Mouse (Mus musculus) stomach, embryonic 14.5 days (tissue): ENCODE data around the gene Fez2. TPM values are rescaled to one million over a fixed set of nuclear protein-coding genes. Genes with fewer than 3 reads are reported as not detected.

ENCODE experiments used
- ATAC-seq: fragments of 200-750 bp; cut with Nextera tagmentation; 2 replicates; pipeline ENCODE4 v1.8.0; 2017; ENCODE audit warnings: low read depth, moderate TSS enrichment; ENCODE audit not compliant: insufficient number of reproducible peaks, insufficient read depth, low FRiP score
- H3K27ac ChIP-seq: fragments of 300-500 bp; sonication (generic); 2 replicates; pipeline ENCODE4 v1.5.1; 2014; ENCODE audit warnings: mild to moderate bottlenecking, low read length, moderate library complexity, mixed read lengths
- H3K27me3 ChIP-seq: fragments of 300-500 bp; sonication (generic); 2 replicates; pipeline ENCODE4 v1.6.1; 2014; ENCODE audit warnings: low read length, control low read depth, mixed read lengths; ENCODE audit not compliant: control insufficient read depth, insufficient read depth
- H3K36me3 ChIP-seq: fragments of 300-500 bp; sonication (generic); 2 replicates; pipeline ENCODE4 v1.6.1; 2014; ENCODE audit warnings: mild to moderate bottlenecking, control low read depth, low read length, moderate library complexity, mixed read lengths; ENCODE audit not compliant: control insufficient read depth, insufficient read depth
- H3K4me1 ChIP-seq: fragments of 300-500 bp; sonication (generic); 2 replicates; pipeline ENCODE4 v1.6.1; 2014; ENCODE audit warnings: low read length, control low read depth, mixed read lengths; ENCODE audit not compliant: control insufficient read depth, insufficient read depth
- H3K4me2 ChIP-seq: fragments of 300-500 bp; sonication (generic); replicated peaks from 2 replicates; pipeline ENCODE4 v1.6.1; 2014; ENCODE audit warnings: low read depth, low read length, control low read depth
- H3K4me3 ChIP-seq: fragments of 300-500 bp; sonication (generic); 2 replicates; pipeline ENCODE4 v1.5.1; 2014; ENCODE audit warnings: low read depth, low read length, control low read depth
- H3K9ac ChIP-seq: fragments of 300-500 bp; sonication (generic); replicated peaks from 2 replicates; pipeline ENCODE4 v1.6.1; 2014; ENCODE audit warnings: low read depth, mild to moderate bottlenecking, control low read depth, low read length, moderate library complexity, mixed read lengths
- H3K9me3 ChIP-seq: fragments of 300-500 bp; sonication (generic); 2 replicates; pipeline ENCODE4 v1.6.1; 2016; ENCODE audit warnings: low read depth, low read length, control low read depth; ENCODE audit not compliant: control insufficient read depth
- WGBS: fragments of 180-500 bp; shearing (Covaris S2); extraction: QIAGEN DNeasy Blood & Tissue Kit; methylation state at CpG from one replicate; pipeline ENCODE4 v1.1.7; 2014; 5-methylcytosine and 5-hydroxymethylcytosine counted together
- polyA plus RNA-seq: library from polyadenylated mRNA; unstranded; fragments of >200 nt; fragmentation: Nextera tagmentation; extraction: Ambion mirVana; gene quantifications from 2 replicates; pipeline ENCODE4 v1.2.1, GENCODE M21; 2014

The Fez2 gene
- 42.9 and 45.1 TPM in 2 replicates for polyA plus RNA-seq

DNA sequence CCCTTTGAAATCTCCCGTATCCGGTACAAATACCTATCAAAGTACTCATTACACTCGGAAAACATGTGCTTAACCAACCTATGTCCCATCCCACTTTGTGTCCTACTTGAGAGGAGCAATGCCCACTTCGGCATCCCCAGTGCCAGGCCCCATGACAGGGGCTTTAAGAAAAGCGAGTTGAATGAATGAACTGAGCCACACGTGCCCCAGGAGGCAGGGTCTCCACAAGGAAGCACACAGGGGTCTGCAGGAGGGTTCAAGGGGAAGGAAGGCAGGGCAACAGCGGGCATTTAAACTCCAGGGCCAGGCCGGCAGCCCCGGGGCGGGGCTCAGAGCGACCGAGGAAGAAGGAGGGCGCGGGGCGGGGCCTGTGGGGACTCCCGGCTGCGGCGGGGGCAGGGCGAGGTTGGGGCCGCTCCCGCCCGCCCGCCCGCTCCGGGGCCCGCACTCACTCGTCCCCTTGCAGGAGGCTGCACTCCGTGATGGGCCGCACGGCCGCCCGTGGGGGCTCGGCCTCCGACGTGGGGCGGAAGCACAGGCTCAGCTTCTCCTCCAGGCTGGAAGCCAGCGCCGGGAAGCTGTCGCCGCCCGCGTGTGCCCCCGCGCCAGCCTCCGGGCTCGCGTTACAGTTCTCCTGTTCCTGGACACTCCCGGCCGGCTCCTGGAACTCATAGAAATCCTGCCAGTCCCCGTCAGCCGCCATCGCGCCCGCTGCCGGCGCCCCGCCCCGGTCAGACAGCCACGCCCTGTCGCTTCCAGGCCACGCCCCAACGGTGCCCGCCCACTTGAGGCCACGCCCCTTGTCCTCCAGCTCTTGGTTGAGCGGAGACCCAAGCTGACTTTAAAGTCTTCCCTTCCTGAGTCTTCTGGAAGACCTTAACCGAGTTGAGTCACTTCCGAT, at the start of gene Fez2:
Gene Fez2 (minus strand): TSS at position 772 of the 901 bp plus-strand sequence.
- Histone ChIP-seq H3K27ac (peak within 1 kb of the TSS; percentile 95), H3K9me3 (no peaks in the 10 kb centered on the region), H3K4me1 (no peaks in the 10 kb centered on the region), H3K27me3 (no peaks in the 10 kb centered on the region), H3K4me3 (peak within 1 kb of the TSS; percentile 76), H3K9ac (peak within 1 kb of the TSS; percentile 68), H3K4me2 (peak within 1 kb of the TSS; percentile 48), H3K36me3 (no peaks in the 10 kb centered on the region)
- peak; percentile 95 for ATAC-seq
- WGBS = under 1% methylated on average over 51 of the region's 67 CpGs

- Histone ChIP-seq H3K4me3 (no peak overlapping the region), H3K4me2 (no peak overlapping the region), H3K9ac (no peak overlapping the region), H3K36me3 (no peaks in the 10 kb centered on the region), H3K27me3 (no peaks in the 10 kb centered on the region), H3K4me1 (no peaks in the 10 kb centered on the region), H3K27ac (no peak overlapping the region), H3K9me3 (no peaks in the 10 kb centered on the region)
- no peak for ATAC-seq
- 69% methylated on average over 8 of the region's 8 CpGs for WGBS
These were observed 47.5 kb upstream of the Fez2 start for GRCm38 (mm10) chr17:78465500-78465899.

DNA sequence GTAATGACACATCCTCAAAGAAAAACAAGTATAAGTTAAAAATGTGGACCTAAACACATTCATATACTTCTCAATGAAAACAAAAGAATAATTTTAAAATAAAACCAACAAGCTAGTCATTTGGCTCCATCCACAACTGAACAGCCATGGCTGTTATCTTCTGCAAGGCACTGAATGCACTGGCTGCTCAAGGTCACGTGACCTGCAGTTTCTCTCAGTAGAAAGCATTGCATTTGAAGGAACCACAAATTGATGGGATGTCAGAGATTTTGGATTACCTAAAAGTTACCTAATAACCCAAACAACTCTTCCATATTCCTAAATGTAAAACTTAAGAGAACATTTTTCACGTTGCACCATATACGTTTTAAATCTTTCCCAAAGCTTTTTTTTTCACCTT, 47.1 kb upstream of the Fez2 start:
- Histone ChIP-seq H3K4me1 (no peaks in the 10 kb centered on the region), H3K4me2 (no peak overlapping the region), H3K36me3 (no peaks in the 10 kb centered on the region), H3K27me3 (no peaks in the 10 kb centered on the region), H3K4me3 (no peak overlapping the region), H3K27ac (no peak overlapping the region), H3K9ac (no peak overlapping the region), H3K9me3 (no peaks in the 10 kb centered on the region)
- 83% methylated on average over 3 of the region's 3 CpGs for WGBS
- ATAC-seq = no peak

- no peak overlapping the region for H3K9ac ChIP-seq
- H3K4me3 ChIP-seq = no peak overlapping the region
- H3K27ac ChIP-seq = no peak overlapping the region
- no peaks in the 10 kb centered on the region for H3K36me3 ChIP-seq
- no peaks in the 10 kb centered on the region for H3K4me1 ChIP-seq
- 65% methylated on average over 8 of the region's 8 CpGs for WGBS
- H3K4me2 ChIP-seq = no peak overlapping the region
- H3K27me3 ChIP-seq = no peaks in the 10 kb centered on the region
- H3K9me3 ChIP-seq = no peaks in the 10 kb centered on the region
- no peak for ATAC-seq
These were observed 42.2 kb upstream of the Fez2 start for GRCm38 (mm10) chr17:78460140-78460539.

- Histone ChIP-seq H3K4me2 (no peak overlapping the region), H3K36me3 (no peaks in the 10 kb centered on the region), H3K27ac (no peak overlapping the region), H3K27me3 (no peaks in the 10 kb centered on the region), H3K9ac (no peak overlapping the region), H3K4me1 (no peaks in the 10 kb centered on the region), H3K9me3 (no peaks in the 10 kb centered on the region), H3K4me3 (no peak overlapping the region)
- 72% methylated on average over 9 of the region's 9 CpGs for WGBS
- ATAC-seq = no peak
These were observed 37.6 kb upstream of the Fez2 start for GRCm38 (mm10) chr17:78455556-78455955.

DNA sequence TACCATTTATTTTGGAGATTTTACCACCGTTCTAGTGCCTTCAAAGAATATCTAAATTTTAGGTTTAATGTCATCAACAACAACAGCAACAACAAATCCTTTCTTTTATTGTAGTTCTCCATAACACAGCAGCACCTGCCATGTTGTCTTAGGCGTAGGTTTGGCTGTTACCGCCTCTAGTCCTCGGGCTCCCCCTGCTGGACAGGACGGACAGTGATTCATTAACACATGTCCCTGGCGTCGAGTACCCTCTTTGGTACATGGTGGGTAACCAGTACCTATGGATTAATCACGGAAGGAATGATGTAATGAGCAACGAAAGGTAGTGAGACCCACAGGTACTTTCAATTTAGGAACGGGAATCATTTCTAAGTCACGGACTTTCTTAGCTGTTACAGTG, 37.2 kb upstream of the Fez2 start:
- WGBS = 34% methylated on average over 11 of the region's 11 CpGs
- Histone ChIP-seq H3K9ac (no peak overlapping the region), H3K36me3 (no peaks in the 10 kb centered on the region), H3K27ac (no peak overlapping the region), H3K27me3 (no peaks in the 10 kb centered on the region), H3K9me3 (no peaks in the 10 kb centered on the region), H3K4me3 (no peak overlapping the region), H3K4me1 (no peaks in the 10 kb centered on the region), H3K4me2 (no peak overlapping the region)
- no peak for ATAC-seq

DNA sequence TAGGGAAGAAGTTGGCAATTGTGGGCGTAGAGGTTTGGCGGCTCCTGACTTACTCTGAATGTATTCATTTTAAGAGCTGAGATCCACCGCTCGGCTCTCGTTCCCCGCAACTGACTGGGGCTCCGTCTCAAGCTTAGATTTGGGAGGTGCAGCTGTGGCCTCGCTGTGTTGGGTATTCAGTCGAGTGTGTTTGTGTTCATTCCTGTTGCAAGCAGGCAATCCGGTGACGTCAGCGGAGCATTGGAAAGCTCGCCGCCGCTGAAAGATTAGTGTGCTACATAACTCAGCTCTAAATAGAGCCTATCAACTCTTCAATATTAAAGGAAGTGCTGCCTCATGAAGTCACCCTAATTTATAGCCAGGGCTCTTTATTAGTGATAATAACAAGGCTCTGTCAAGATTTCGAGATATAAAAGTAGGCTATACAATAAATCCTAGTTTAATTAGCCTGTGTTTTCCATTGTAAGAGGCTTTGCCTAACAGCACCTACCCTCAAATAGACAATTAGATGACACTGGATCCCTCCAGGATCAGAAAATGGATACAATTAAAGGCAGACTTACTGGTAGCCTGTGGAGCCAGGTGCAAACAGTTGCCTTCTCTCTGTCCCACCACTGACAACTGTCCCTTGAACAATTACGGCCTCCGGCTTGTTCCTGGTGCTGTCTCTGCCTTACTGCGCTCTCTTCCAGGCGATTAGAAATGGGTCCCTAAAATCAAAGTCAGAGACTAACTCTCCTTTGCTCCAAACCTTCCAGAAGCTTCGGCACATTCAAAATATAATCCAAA, 36.4 kb upstream of the Fez2 start:
- no peak overlapping the region for H3K9ac ChIP-seq
- WGBS = 76% methylated on average over 21 of the region's 21 CpGs
- no peaks in the 10 kb centered on the region for H3K4me1 ChIP-seq
- H3K4me3 ChIP-seq = no peak overlapping the region
- no peak for ATAC-seq
- H3K36me3 ChIP-seq = no peaks in the 10 kb centered on the region
- no peak overlapping the region for H3K27ac ChIP-seq
- no peaks in the 10 kb centered on the region for H3K27me3 ChIP-seq
- H3K4me2 ChIP-seq = no peak overlapping the region
- no peaks in the 10 kb centered on the region for H3K9me3 ChIP-seq

DNA sequence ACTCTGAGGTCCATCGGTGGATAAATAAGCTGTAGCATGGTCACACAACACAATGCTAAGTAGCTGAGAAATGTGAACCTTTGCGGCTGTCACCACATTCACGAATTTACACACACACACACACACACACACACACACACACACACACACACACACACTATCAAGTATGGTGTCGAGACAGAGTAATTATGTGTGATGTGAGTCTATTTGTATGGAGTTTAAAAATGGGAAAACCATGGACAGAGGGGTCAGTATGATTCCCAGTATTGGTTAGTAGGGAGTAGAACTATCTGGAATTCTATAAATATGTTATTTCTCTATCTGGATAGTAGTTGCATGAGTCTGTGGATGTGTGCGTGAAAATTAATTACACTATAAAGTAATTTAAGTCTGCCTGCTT, 35.6 kb upstream of the Fez2 start:
- no peak for ATAC-seq
- Histone ChIP-seq H3K36me3 (no peaks in the 10 kb centered on the region), H3K4me3 (no peak overlapping the region), H3K27me3 (no peaks in the 10 kb centered on the region), H3K4me1 (no peaks in the 10 kb centered on the region), H3K9me3 (no peaks in the 10 kb centered on the region), H3K9ac (no peak overlapping the region), H3K4me2 (no peak overlapping the region), H3K27ac (no peak overlapping the region)
- WGBS = 82% methylated on average over 5 of the region's 5 CpGs
